10 mouse cellular contexts compared by ENCODE assay signal in genomic region chr17:28029308-28029707, GRCm38 (mm10). TPM values are rescaled to one million over a fixed set of nuclear protein-coding genes. Genes with fewer than 3 reads are reported as not detected.
DNase-seq lines count a peak whose midpoint lies in the region; ATAC-seq lines count a peak whose summit lies in the region.
"Had no signal": no experiment of that assay in that cellular context is flagged by ENCODE, and none has a peak within 500 bp of the region (broad histone marks: within the 10 kb centered on the region; RNA-seq: fewer than 3 reads in every experiment).

No protein-coding gene starts in this region.

- no peak for DNase-seq in limb, embryonic 10.5 days (ENCODE audit: low spot score)
- no peak for DNase-seq in urinary bladder, adult 18-20 months (ENCODE audit: low spot score in 2 of 2)
- DNase-seq in urinary bladder, adult 2 months (ENCODE audit: low spot score) = no peak
- DNase-seq in cerebellum, postnatal 4 days (ENCODE audit: low spot score in 2 of 2) = no peak

- no peak for ATAC-seq in hindbrain, embryonic 12.5 days (ENCODE audit: low FRiP score)
- ATAC-seq in hindbrain, embryonic 16.5 days = no peak
- no peak for ATAC-seq in midbrain, embryonic 16.5 days
- ATAC-seq in midbrain, embryonic 15.5 days (replicated peaks) = no peak

- H3K9me3 ChIP-seq in hindbrain, embryonic 12.5 days (replicated peaks) = no peaks in the 10 kb centered on the region
- H3K9me3 ChIP-seq in hindbrain, embryonic 16.5 days (ENCODE audit: control insufficient read depth, low read length) = no peaks in the 10 kb centered on the region
- no peaks in the 10 kb centered on the region for H3K9me3 ChIP-seq in midbrain, embryonic 16.5 days (replicated peaks; ENCODE audit: control insufficient read depth, low read length, poor library complexity, severe bottlenecking)
- no peaks in the 10 kb centered on the region for H3K9me3 ChIP-seq in midbrain, embryonic 15.5 days
- no peaks in the 10 kb centered on the region for H3K9me3 ChIP-seq in limb, embryonic 10.5 days (replicated peaks)

- H3K27ac ChIP-seq in hindbrain, embryonic 12.5 days = 0 out of 2 replicates have a peak overlapping the region, but pooled peaks have one; percentile 19
- no peak overlapping the region for H3K27ac ChIP-seq in hindbrain, embryonic 16.5 days (ENCODE audit: low read depth, low read length)
- 0 out of 2 replicates have a peak overlapping the region, but pooled peaks have one; percentile 22 for H3K27ac ChIP-seq in midbrain, embryonic 16.5 days (ENCODE audit: low read length)
- H3K27ac ChIP-seq in midbrain, embryonic 15.5 days = no peak overlapping the region
- peak overlapping the region; percentile 66 for H3K27ac ChIP-seq in limb, embryonic 10.5 days
- H3K27ac ChIP-seq: liver, embryonic 14.5 days had no signal

- no peak overlapping the region for H3K4me3 ChIP-seq in hindbrain, embryonic 12.5 days
- H3K4me3 ChIP-seq in hindbrain, embryonic 16.5 days (ENCODE audit: low read length) = no peak overlapping the region
- no peak overlapping the region for H3K4me3 ChIP-seq in midbrain, embryonic 16.5 days (ENCODE audit: low read depth, low read length)
- H3K4me3 ChIP-seq in midbrain, embryonic 15.5 days = no peak overlapping the region
- no peak overlapping the region for H3K4me3 ChIP-seq in limb, embryonic 10.5 days
- H3K4me3 ChIP-seq: erythroblast, embryonic 14.5 days had no signal

- 0 out of 2 replicates have a peak, but pooled peaks cover 3% of the 10 kb centered on the region for H3K36me3 ChIP-seq in hindbrain, embryonic 12.5 days
- no peaks in the 10 kb centered on the region for H3K36me3 ChIP-seq in hindbrain, embryonic 16.5 days (ENCODE audit: control insufficient read depth, insufficient read depth, low read length)
- H3K36me3 ChIP-seq in midbrain, embryonic 16.5 days (ENCODE audit: control insufficient read depth, insufficient read depth, low read length) = no peaks in the 10 kb centered on the region
- H3K36me3 ChIP-seq in midbrain, embryonic 15.5 days (replicated peaks) = no peaks in the 10 kb centered on the region
- peaks cover 10% of the 10 kb centered on the region for H3K36me3 ChIP-seq in limb, embryonic 10.5 days

- no peak overlapping the region for H3K9ac ChIP-seq in hindbrain, embryonic 12.5 days
- no peak overlapping the region for H3K9ac ChIP-seq in hindbrain, embryonic 16.5 days (ENCODE audit: low read depth, low read length)
- H3K9ac ChIP-seq in midbrain, embryonic 16.5 days (ENCODE audit: low read depth, low read length) = no peak overlapping the region
- no peak overlapping the region for H3K9ac ChIP-seq in midbrain, embryonic 15.5 days
- H3K9ac ChIP-seq: liver, embryonic 14.5 days had no signal

- H3K27me3 ChIP-seq in hindbrain, embryonic 12.5 days = no peaks in the 10 kb centered on the region
- H3K27me3 ChIP-seq in hindbrain, embryonic 16.5 days (replicated peaks; ENCODE audit: control insufficient read depth, insufficient read depth, low read length) = no peaks in the 10 kb centered on the region
- H3K27me3 ChIP-seq in midbrain, embryonic 16.5 days (ENCODE audit: control insufficient read depth, insufficient read depth, low read depth, low read length) = no peaks in the 10 kb centered on the region
- no peaks in the 10 kb centered on the region for H3K27me3 ChIP-seq in midbrain, embryonic 15.5 days (replicated peaks)
- H3K27me3 ChIP-seq in limb, embryonic 10.5 days (ENCODE audit: low read depth, poor library complexity, severe bottlenecking) = no peaks in the 10 kb centered on the region

- H3K4me1 ChIP-seq in hindbrain, embryonic 12.5 days = peaks cover 59% of the 10 kb centered on the region
- H3K4me1 ChIP-seq in hindbrain, embryonic 16.5 days (ENCODE audit: control insufficient read depth, insufficient read depth, low read depth, low read length) = peaks cover 30% of the 10 kb centered on the region
- H3K4me1 ChIP-seq in midbrain, embryonic 16.5 days (ENCODE audit: control insufficient read depth, insufficient read depth, low read length) = peaks cover 28% of the 10 kb centered on the region
- H3K4me1 ChIP-seq in midbrain, embryonic 15.5 days = peaks cover 39% of the 10 kb centered on the region
- peaks cover 68% of the 10 kb centered on the region for H3K4me1 ChIP-seq in limb, embryonic 10.5 days

- WGBS in hindbrain, embryonic 12.5 days = 64% methylated on average over 2 of the region's 2 CpGs
- 73% methylated on average over 2 of the region's 2 CpGs for WGBS in hindbrain, embryonic 16.5 days
- 62% methylated on average over 2 of the region's 2 CpGs for WGBS in midbrain, embryonic 16.5 days
- WGBS in midbrain, embryonic 15.5 days = 78% methylated on average over 2 of the region's 2 CpGs
- WGBS in limb, embryonic 10.5 days = 69% methylated on average over 2 of the region's 2 CpGs

- H3K4me2 ChIP-seq in hindbrain, embryonic 12.5 days (replicated peaks) = no peak overlapping the region
- H3K4me2 ChIP-seq in hindbrain, embryonic 16.5 days (ENCODE audit: low read length) = no peak overlapping the region
- no peak overlapping the region for H3K4me2 ChIP-seq in midbrain, embryonic 16.5 days (ENCODE audit: low read length)
- no peak overlapping the region for H3K4me2 ChIP-seq in midbrain, embryonic 15.5 days

RNA-seq across cellular contexts. Expression of gene Tcp11, which starts 51.1 kb away (rescaled TPM):
- 1.9 and 2.6 TPM in 2 replicates for polyA plus RNA-seq in hindbrain, embryonic 12.5 days (2016; fragmentation: Nextera tagmentation; extraction: Ambion mirVana)
- 1.4 and 1.6 TPM in 2 replicates for polyA plus RNA-seq in hindbrain, embryonic 16.5 days (2015; fragmentation: Nextera tagmentation; extraction: Ambion mirVana)
- 2.0 TPM in 2 replicates for polyA plus RNA-seq in midbrain, embryonic 16.5 days (2015; fragmentation: Nextera tagmentation; extraction: Ambion mirVana)
- polyA plus RNA-seq in midbrain, embryonic 15.5 days (2015; fragmentation: Nextera tagmentation; extraction: Ambion mirVana) = 1.9 and 2.2 TPM in 2 replicates
- 0.97 and 1.1 TPM in 2 replicates for polyA plus RNA-seq in limb, embryonic 10.5 days (2016; fragmentation: Nextera tagmentation; extraction: Ambion mirVana)
- 0.19 and 0.43 TPM in 2 replicates for polyA plus RNA-seq in urinary bladder, adult 2 months (2012; rRNA removed)
- polyA plus RNA-seq: erythroblast, embryonic 14.5 days had no signal

Comparison
In these comparisons a context has a peak if more than half of its experiments do, and no peak if none do; other contexts are left out.
1. H3K27ac ChIP-seq: peak in hindbrain, embryonic 12.5 days (single experiment), midbrain, embryonic 16.5 days (single experiment) and limb, embryonic 10.5 days (single experiment); none in hindbrain, embryonic 16.5 days (single experiment) and midbrain, embryonic 15.5 days (single experiment).